Mouse (Mus musculus) liver, adult 2 months (tissue): Measurements from ENCODE around the gene Spesp1.

ENCODE experiments used
- CTCF ChIP-seq: fragments of 200-500 bp; IDR thresholded peaks from 2 replicates; pipeline ENCODE4 v1.5.1; 2011; ENCODE audit warnings: low read depth, low read length, control low read depth
- POLR2A ChIP-seq: fragments of 200-500 bp; IDR thresholded peaks from 2 replicates; pipeline ENCODE4 v1.6.1; 2011; ENCODE audit warnings: low read length, control low read depth; ENCODE audit not compliant: insufficient read depth; ENCODE audit errors: extremely low read depth

DNA sequence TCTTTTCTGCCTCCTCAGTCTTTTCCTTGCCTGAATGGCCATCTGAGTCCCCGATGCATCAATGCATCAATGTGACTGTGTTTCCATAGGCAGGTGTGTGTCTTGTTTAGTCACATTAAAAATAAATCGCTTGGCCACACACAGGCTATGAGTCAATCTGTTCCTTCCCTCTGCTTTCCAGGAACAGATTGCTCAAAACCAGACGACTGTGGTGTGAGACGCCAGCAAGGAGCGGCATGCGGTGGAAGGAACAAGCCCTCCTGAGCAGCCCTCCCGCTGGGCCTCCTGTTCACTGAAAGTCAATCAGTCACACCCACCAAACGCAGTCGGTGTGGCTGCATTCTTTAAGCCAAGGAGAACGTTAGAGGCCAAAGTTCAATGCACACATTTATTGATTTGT, 59.5 kb downstream of the Spesp1 start:
- TF ChIP-seq POLR2A (no peak), CTCF (no peak)
